Comparison of ENCODE assay signal across 9 mouse cellular contexts in the genomic region with DNA sequence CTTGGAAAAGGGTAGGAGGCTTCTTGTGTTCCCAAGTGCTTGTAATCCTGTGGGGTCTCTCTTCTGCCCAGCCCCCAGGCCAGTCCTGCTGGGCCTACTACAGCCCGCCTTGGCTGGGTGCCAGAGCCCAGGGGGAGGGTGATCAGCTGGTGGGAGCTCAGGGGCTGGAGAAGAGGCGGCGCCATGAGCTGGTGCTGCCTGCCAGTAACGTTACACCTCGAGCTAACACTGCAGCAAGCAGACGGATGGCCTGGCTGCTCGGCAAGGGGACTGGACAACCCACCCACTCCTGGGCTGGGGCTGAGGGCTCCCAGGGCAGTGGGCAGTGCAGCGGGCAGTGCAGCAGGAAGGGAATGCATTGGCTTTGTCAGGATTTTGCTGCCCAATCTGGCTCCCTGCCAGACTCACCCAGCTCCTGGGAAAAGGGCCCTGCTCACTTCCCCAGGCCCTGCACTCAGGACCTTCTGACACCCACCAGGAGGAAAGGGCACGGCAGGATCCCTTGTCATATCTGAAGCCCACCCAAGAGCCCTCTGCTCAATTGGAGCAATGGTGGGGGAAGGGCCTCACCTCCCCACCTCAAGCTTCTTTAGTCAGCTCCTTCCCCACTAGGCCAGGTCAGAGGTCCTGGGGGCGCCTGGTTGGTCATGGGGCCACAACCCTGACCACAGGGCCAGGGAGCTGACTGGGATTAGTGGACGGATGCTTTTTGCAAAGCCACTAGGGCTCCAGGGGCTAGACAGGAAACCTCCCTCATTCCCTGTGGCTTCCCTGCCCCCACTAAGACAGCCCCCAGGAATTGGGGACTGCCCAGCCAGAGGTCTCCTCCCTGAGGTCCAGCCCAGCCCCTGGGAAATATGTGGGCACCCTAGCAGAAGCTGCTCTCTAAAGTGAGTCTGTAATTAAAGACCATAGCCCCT. TPM values are rescaled to one million over a fixed set of nuclear protein-coding genes. Genes with fewer than 3 reads are reported as not detected.
DNase-seq lines count a peak whose midpoint lies in the region; ATAC-seq lines count a peak whose summit lies in the region.
"Had no signal": no experiment of that assay in that cellular context is flagged by ENCODE, and none has a peak within 500 bp of the region (broad histone marks: within the 10 kb centered on the region; RNA-seq: fewer than 3 reads in every experiment).

No protein-coding gene starts in this region.

- no peaks in the 10 kb centered on the region for H3K36me3 ChIP-seq in heart, embryonic 12.5 days
- no peaks in the 10 kb centered on the region for H3K36me3 ChIP-seq in limb, embryonic 15.5 days

- H3K9me3 ChIP-seq in heart, embryonic 12.5 days (replicated peaks) = no peaks in the 10 kb centered on the region
- H3K9me3 ChIP-seq in limb, embryonic 15.5 days = no peaks in the 10 kb centered on the region

- WGBS in heart, embryonic 12.5 days = 12% methylated on average over 11 of the region's 11 CpGs
- 13% methylated on average over 11 of the region's 11 CpGs for WGBS in limb, embryonic 15.5 days

- peaks cover 53% of the 10 kb centered on the region for H3K4me1 ChIP-seq in heart, embryonic 12.5 days (replicated peaks)
- H3K4me1 ChIP-seq in limb, embryonic 15.5 days = peaks cover 39% of the 10 kb centered on the region

- peak overlapping the region; percentile 60 for H3K9ac ChIP-seq in heart, embryonic 12.5 days
- 0 out of 2 replicates have a peak overlapping the region, but pooled peaks have one; percentile 20 for H3K9ac ChIP-seq in limb, embryonic 15.5 days

- peaks cover 31% of the 10 kb centered on the region for H3K27me3 ChIP-seq in heart, embryonic 12.5 days (replicated peaks)
- peaks cover 16% of the 10 kb centered on the region; the same call in 1 of the 2 replicates for H3K27me3 ChIP-seq in limb, embryonic 15.5 days

- H3K4me3 ChIP-seq in heart, embryonic 12.5 days = peak overlapping the region; percentile 38
- peak overlapping the region; percentile 43 for H3K4me3 ChIP-seq in limb, embryonic 15.5 days

- peak overlapping the region; percentile 69 for H3K4me2 ChIP-seq in heart, embryonic 12.5 days
- H3K4me2 ChIP-seq in limb, embryonic 15.5 days = peak overlapping the region; percentile 83

- DNase-seq in gastrocnemius, postnatal 10 days = peak; percentile 41
- DNase-seq in gastrocnemius, adult 8-10 months (ENCODE audit: low spot score in 2 of 2) = no peak
- DNase-seq in NIH3T3 (ENCODE audit: low read depth) = peak; percentile 38
- DNase-seq in retina, embryonic 14.5 days (ENCODE audit: low spot score) = peak; percentile 73
- DNase-seq in frontal cortex, adult 2 months (ENCODE audit: extremely low spot score in 1 of 2, low spot score in 1 of 2) = no peak
- no peak for DNase-seq in cerebellum, adult 9-10 months

- ATAC-seq in heart, embryonic 12.5 days (ENCODE audit: insufficient number of reproducible peaks, low FRiP score) = peak; percentile 75
- peak; percentile 56 for ATAC-seq in limb, embryonic 15.5 days (ENCODE audit: insufficient number of reproducible peaks, low FRiP score, low TSS enrichment, low read depth)

- peak overlapping the region; percentile 60 for H3K27ac ChIP-seq in heart, embryonic 12.5 days (ENCODE audit: poor library complexity, severe bottlenecking)
- peak overlapping the region; percentile 28 for H3K27ac ChIP-seq in limb, embryonic 15.5 days

RNA-seq across cellular contexts. Expression of a gene that starts 1.4 kb away (rescaled TPM):
- total RNA-seq in gastrocnemius, postnatal 10 days (2021) = 1 to 10 TPM; 2.4 to 4.0 TPM
- 1 to 10 TPM in 3 of 4 experiments, under 1 TPM in 1; 0.70 to 2.1 (median 1.5) TPM for total RNA-seq in gastrocnemius, adult 8-10 months (2022)
- 8.3 TPM in 2 replicates for polyA plus RNA-seq in heart, embryonic 12.5 days (2016; fragmentation: Nextera tagmentation; extraction: Ambion mirVana)
- 15.5 and 18.4 TPM in 2 replicates for polyA plus RNA-seq in limb, embryonic 15.5 days (2015; fragmentation: Nextera tagmentation; extraction: Ambion mirVana)
- 3.6 and 4.0 TPM in 2 replicates for polyA plus RNA-seq in frontal cortex, adult 2 months (2012; rRNA removed)

RNA-seq across cellular contexts. Expression of a gene that starts 25.1 kb away (rescaled TPM):
- under 1 TPM; 0.33 to 0.68 TPM for total RNA-seq in gastrocnemius, postnatal 10 days (2021)
- under 1 TPM; 0.31 to 0.46 (median 0.32) TPM for total RNA-seq in gastrocnemius, adult 8-10 months (2022)
- 1.2 and 1.6 TPM in 2 replicates for polyA plus RNA-seq in heart, embryonic 12.5 days (2016; fragmentation: Nextera tagmentation; extraction: Ambion mirVana)
- polyA plus RNA-seq in limb, embryonic 15.5 days (2015; fragmentation: Nextera tagmentation; extraction: Ambion mirVana) = 0.53 and 0.88 TPM in 2 replicates
- polyA plus RNA-seq in frontal cortex, adult 2 months (2012; rRNA removed) = 35.6 and 40.1 TPM in 2 replicates
- total RNA-seq: hematopoietic stem cell, adult 5-6 weeks had no signal

RNA-seq across cellular contexts. Expression of a gene that starts 43.1 kb away (rescaled TPM):
- 10 to 100 TPM; 76.1 to 95.2 TPM for total RNA-seq in gastrocnemius, postnatal 10 days (2021)
- 10 to 100 TPM; 50.2 to 68.0 (median 60.0) TPM for total RNA-seq in gastrocnemius, adult 8-10 months (2022)
- polyA plus RNA-seq in heart, embryonic 12.5 days (2016; fragmentation: Nextera tagmentation; extraction: Ambion mirVana) = 49.0 and 51.3 TPM in 2 replicates
- polyA plus RNA-seq in limb, embryonic 15.5 days (2015; fragmentation: Nextera tagmentation; extraction: Ambion mirVana) = 79.4 and 83.8 TPM in 2 replicates
- polyA plus RNA-seq in frontal cortex, adult 2 months (2012; rRNA removed) = 87.8 and 91.3 TPM in 2 replicates

Comparison
In these comparisons a context has a peak if more than half of its experiments do, and no peak if none do; other contexts are left out.
1. DNase-seq: peak in gastrocnemius, postnatal 10 days (single experiment), NIH3T3 (single experiment) and retina, embryonic 14.5 days (single experiment); none in gastrocnemius, adult 8-10 months (0 of 2), frontal cortex, adult 2 months (0 of 2) and cerebellum, adult 9-10 months (single experiment).
2. RNA of a gene that starts 25.1 kb away (polyA plus RNA-seq): 35.6 to 40.1 TPM in frontal cortex, adult 2 months; 1.2 to 1.6 TPM in heart, embryonic 12.5 days and 0.53 to 0.88 TPM in limb, embryonic 15.5 days; every median in the first group is over 10 times any median in the second.